Mouse (Mus musculus) liver, embryonic 12.5 days (tissue): Measurements from ENCODE around the gene H2-Eb1. TPM values are rescaled to one million over a fixed set of nuclear protein-coding genes. Genes with fewer than 3 reads are reported as not detected.

ENCODE experiments used
- ATAC-seq: fragments of 200-750 bp; cut with Nextera tagmentation; 2 replicates; pipeline ENCODE4 v1.8.0; 2017; ENCODE audit warnings: moderate number of reproducible peaks, mild to moderate bottlenecking, moderate library complexity
- H3K27ac ChIP-seq: fragments of 300-500 bp; sonication (generic); 2 replicates; pipeline ENCODE4 v1.5.1; 2016; ENCODE audit warnings: mild to moderate bottlenecking
- H3K27me3 ChIP-seq: fragments of 300-500 bp; sonication (generic); replicated peaks from 2 replicates; pipeline ENCODE4 v1.6.1; 2016; ENCODE audit warnings: mild to moderate bottlenecking, moderate library complexity
- H3K36me3 ChIP-seq: fragments of 300-500 bp; sonication (generic); 2 replicates; pipeline ENCODE4 v1.6.1; 2016; ENCODE audit warnings: mild to moderate bottlenecking, moderate library complexity
- H3K4me1 ChIP-seq: fragments of 300-500 bp; sonication (generic); 2 replicates; pipeline ENCODE4 v1.6.1; 2016
- H3K4me2 ChIP-seq: fragments of 300-500 bp; sonication (generic); 2 replicates; pipeline ENCODE4 v1.6.1; 2016; ENCODE audit warnings: mild to moderate bottlenecking, moderate library complexity
- H3K4me3 ChIP-seq: fragments of 300-500 bp; sonication (generic); 2 replicates; pipeline ENCODE4 v1.5.1; 2016; ENCODE audit warnings: mild to moderate bottlenecking, moderate library complexity
- H3K9ac ChIP-seq: fragments of 300-500 bp; sonication (generic); 2 replicates; pipeline ENCODE4 v1.6.1; 2016; ENCODE audit warnings: mild to moderate bottlenecking, moderate library complexity
- H3K9me3 ChIP-seq: fragments of 300-500 bp; sonication (generic); replicated peaks from 2 replicates; pipeline ENCODE4 v1.6.1; 2016; ENCODE audit warnings: mild to moderate bottlenecking, moderate library complexity
- WGBS: fragments of 180-500 bp; shearing (Covaris S2); methylation state at CpG from one replicate; pipeline ENCODE4 v1.1.7; 2016; ENCODE audit not compliant: insufficient replicate concordance; 5-methylcytosine and 5-hydroxymethylcytosine counted together
- polyA plus RNA-seq: library from polyadenylated mRNA; unstranded; fragments of >200 nt; fragmentation: Nextera tagmentation; extraction: Ambion mirVana; gene quantifications from 2 replicates; pipeline ENCODE4 v1.2.1, GENCODE M21; 2016

The H2-Eb1 gene
- polyA plus RNA-seq, 1 experiment from 2014 or later, result 0.15 TPM

GRCm38 (mm10) chr17:34363676-34364310, 58.1 kb downstream of the H2-Eb1 start:
- Histone ChIP-seq H3K9me3 (no peaks in the 10 kb centered on the region), H3K36me3 (no peaks in the 10 kb centered on the region), H3K4me2 (no peak overlapping the region), H3K27ac (no peak overlapping the region), H3K4me3 (no peak overlapping the region), H3K9ac (no peak overlapping the region), H3K27me3 (peaks cover 16% of the 10 kb centered on the region; the same call in 1 of the 2 replicates), H3K4me1 (no peaks in the 10 kb centered on the region)
- ATAC-seq, result no peak
- 46% methylated on average over 3 of the region's 3 CpGs for WGBS

DNA sequence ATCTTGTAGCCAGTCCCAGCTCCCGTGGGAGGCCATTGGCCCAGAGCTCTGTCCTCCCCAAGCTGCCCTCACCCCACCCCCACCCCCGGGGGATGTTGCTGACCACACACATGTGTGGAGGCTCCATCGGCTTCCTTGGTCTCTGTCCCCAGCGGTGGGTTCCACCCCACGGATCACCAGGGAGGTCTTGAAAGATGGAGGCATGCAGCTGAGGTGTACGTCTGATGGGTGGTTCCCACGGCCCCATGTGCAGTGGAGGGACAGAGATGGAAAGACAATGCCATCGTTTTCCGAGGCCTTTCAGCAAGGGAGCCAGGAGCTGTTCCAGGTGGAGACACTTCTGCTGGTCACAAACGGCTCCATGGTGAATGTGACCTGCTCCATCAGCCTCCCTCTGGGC, 59.4 kb downstream of the H2-Eb1 start:
- Histone ChIP-seq H3K4me2 (no peak overlapping the region), H3K9me3 (no peaks in the 10 kb centered on the region), H3K36me3 (no peaks in the 10 kb centered on the region), H3K27ac (no peak overlapping the region), H3K9ac (no peak overlapping the region), H3K27me3 (peaks cover 16% of the 10 kb centered on the region; the same call in 1 of the 2 replicates), H3K4me3 (no peak overlapping the region), H3K4me1 (no peaks in the 10 kb centered on the region)
- 60% methylated on average over 10 of the region's 10 CpGs for WGBS
- no peak for ATAC-seq

Other genes starting within 250 kb of the H2-Eb1 start
- gene H2-Oa, start 213.5 kb upstream of the H2-Eb1 start, polyA plus RNA-seq, result 0.37 and 0.56 TPM in 2 replicates
- gene H2-DMa, start 186.3 kb upstream of the H2-Eb1 start, polyA plus RNA-seq, result 3.1 and 4.3 TPM in 2 replicates
- 59.9 and 66.1 TPM in 2 replicates for gene Brd2, start 183.2 kb upstream of the H2-Eb1 start, polyA plus RNA-seq
- 0.30 and 0.35 TPM in 2 replicates for gene H2-DMb2, start 162.6 kb upstream of the H2-Eb1 start, polyA plus RNA-seq
- 0.21 and 0.45 TPM in 2 replicates for gene H2-DMb1, start 152.8 kb upstream of the H2-Eb1 start, polyA plus RNA-seq
- gene Tap1, start 118.3 kb upstream of the H2-Eb1 start, polyA plus RNA-seq, result 2.3 and 2.6 TPM in 2 replicates
- gene Psmb9, start 118.1 kb upstream of the H2-Eb1 start, polyA plus RNA-seq, result 4.5 and 5.0 TPM in 2 replicates
- gene Psmb8, start 108.1 kb upstream of the H2-Eb1 start, polyA plus RNA-seq, result 12.5 and 13.5 TPM in 2 replicates
- 5.6 and 6.9 TPM in 2 replicates for gene Tap2, start 102.3 kb upstream of the H2-Eb1 start, polyA plus RNA-seq
- gene H2-Ob, start 67.0 kb upstream of the H2-Eb1 start, polyA plus RNA-seq, result 0.05 and 0.19 TPM in 2 replicates
- 2.9 and 3.1 TPM in 2 replicates for gene H2-Ab1, start 48.2 kb upstream of the H2-Eb1 start, polyA plus RNA-seq
- 0.11 TPM in 1 of 2 replicates, not detected in the other for gene H2-Aa, start 18.0 kb upstream of the H2-Eb1 start, polyA plus RNA-seq
- not detected in 2 replicates for gene H2-Eb2, start 19.8 kb downstream of the H2-Eb1 start, polyA plus RNA-seq
- 0.07 TPM in 1 of 2 replicates, not detected in the other for gene Btnl2, start 49.0 kb downstream of the H2-Eb1 start, polyA plus RNA-seq
- gene Btnl1, start 71.3 kb downstream of the H2-Eb1 start, polyA plus RNA-seq, result not detected in 2 replicates
- 0.18 and 0.31 TPM in 2 replicates for gene BC051142, start 93.0 kb downstream of the H2-Eb1 start, polyA plus RNA-seq
- gene Btnl4, start 171.5 kb downstream of the H2-Eb1 start, polyA plus RNA-seq, result not detected in 2 replicates
- gene Btnl6, start 211.5 kb downstream of the H2-Eb1 start, polyA plus RNA-seq, result not detected in 2 replicates